Mouse (Mus musculus): ENCODE results near the gene Pde9a.

DNA sequence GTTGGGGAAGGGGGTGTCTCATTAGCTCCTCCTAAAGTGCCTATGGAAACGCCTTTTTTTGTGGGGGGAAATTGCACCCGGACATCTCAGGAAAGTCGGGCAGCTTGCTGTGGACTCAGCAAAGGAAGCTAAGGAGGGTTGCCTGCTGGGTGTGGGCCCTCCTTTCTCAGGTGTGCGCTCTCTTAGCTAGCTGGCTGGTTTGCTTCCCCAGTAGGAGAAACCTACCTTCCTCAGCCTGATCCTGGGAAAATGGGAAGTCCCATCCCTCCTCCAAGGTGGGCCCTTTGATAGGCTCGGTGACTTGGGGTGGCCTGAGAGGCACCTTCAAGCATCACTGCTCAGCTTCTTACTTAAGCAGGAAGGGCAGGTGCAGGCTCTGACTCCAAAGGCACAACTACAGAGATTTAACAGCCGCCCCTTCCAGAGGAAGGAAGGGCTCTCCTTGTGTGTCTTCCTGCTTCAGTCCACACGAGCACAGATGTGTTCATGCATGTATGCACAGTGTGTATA lies 811 bp downstream of the Pde9a start:
- TF ChIP-seq CTCF (IDR thresholded peaks at IDR 0.05): no peak
- no peak for TF ChIP-seq EP300 (IDR thresholded peaks at IDR 0.05)

All from lung, postnatal 0 days (tissue).